Mouse (Mus musculus) spleen, adult 2 months (tissue): ENCODE measurements around the gene Aqp11. TPM values are rescaled to one million over a fixed set of nuclear protein-coding genes. Genes with fewer than 3 reads are reported as not detected.
A peak's percentile ranks its signal among the peaks of the same experiment; 100 is the strongest.

Source experiments
- DNase-seq, 2 experiments: peaks; one replicate each; pipeline versions ENCODE4 v3.0.0 to v3.0.0-alpha.2; 2012 to 2021; ENCODE audit warnings: low spot score in 2 of 2, low read depth in 1 of 2
- H3K27ac ChIP-seq: fragments of 200-500 bp; 2 replicates; pipeline ENCODE4 v1.5.1; 2012; ENCODE audit warnings: low read length, inconsistent platforms; ENCODE audit not compliant: insufficient read depth
- H3K27me3 ChIP-seq: fragments of 200-500 bp; 2 replicates; pipeline ENCODE4 v1.6.1; 2012; ENCODE audit warnings: mild to moderate bottlenecking, moderate library complexity, low read length, inconsistent platforms; ENCODE audit not compliant: control insufficient read depth, insufficient read depth
- H3K36me3 ChIP-seq: fragments of 200-500 bp; 2 replicates; pipeline ENCODE4 v1.6.1; 2012; ENCODE audit warnings: mild to moderate bottlenecking, low read length, inconsistent platforms; ENCODE audit not compliant: control insufficient read depth, insufficient read depth
- H3K4me1 ChIP-seq: fragments of 200-500 bp; 2 replicates; pipeline ENCODE4 v1.6.1; 2011; ENCODE audit warnings: inconsistent platforms; ENCODE audit not compliant: control insufficient read depth, insufficient read depth, insufficient read length
- H3K4me3 ChIP-seq: fragments of 200-500 bp; 2 replicates; pipeline ENCODE4 v1.5.1; 2011; ENCODE audit warnings: mild to moderate bottlenecking, inconsistent platforms; ENCODE audit not compliant: insufficient read depth, insufficient read length; ENCODE audit errors: extremely low read depth
- CTCF ChIP-seq: fragments of 200-500 bp; IDR thresholded peaks from 2 replicates; pipeline ENCODE4 v1.5.1; 2011; ENCODE audit warnings: mild to moderate bottlenecking, inconsistent platforms; ENCODE audit not compliant: insufficient read depth, insufficient read length, insufficient replicate concordance; ENCODE audit errors: extremely low read depth
- POLR2A ChIP-seq: fragments of 200-500 bp; IDR thresholded peaks from 2 replicates; pipeline ENCODE4 v1.6.1; 2011; ENCODE audit warnings: low read depth, low read length, inconsistent platforms
- WGBS: fragments of 180-500 bp; shearing (Covaris S2); methylation state at CpG from one replicate; pipeline ENCODE4 v1.1.7; 2018; 5-methylcytosine and 5-hydroxymethylcytosine counted together
- polyA plus RNA-seq: library from polyadenylated mRNA; depleted of rRNA; stranded (reverse); fragments of >200 nt; gene quantifications from 2 replicates; pipeline ENCODE4 v1.2.3, GENCODE M21; 2012; rRNA removed

Gene Aqp11
- polyA plus RNA-seq: 0.78 and 1.2 TPM in 2 replicates

DNA sequence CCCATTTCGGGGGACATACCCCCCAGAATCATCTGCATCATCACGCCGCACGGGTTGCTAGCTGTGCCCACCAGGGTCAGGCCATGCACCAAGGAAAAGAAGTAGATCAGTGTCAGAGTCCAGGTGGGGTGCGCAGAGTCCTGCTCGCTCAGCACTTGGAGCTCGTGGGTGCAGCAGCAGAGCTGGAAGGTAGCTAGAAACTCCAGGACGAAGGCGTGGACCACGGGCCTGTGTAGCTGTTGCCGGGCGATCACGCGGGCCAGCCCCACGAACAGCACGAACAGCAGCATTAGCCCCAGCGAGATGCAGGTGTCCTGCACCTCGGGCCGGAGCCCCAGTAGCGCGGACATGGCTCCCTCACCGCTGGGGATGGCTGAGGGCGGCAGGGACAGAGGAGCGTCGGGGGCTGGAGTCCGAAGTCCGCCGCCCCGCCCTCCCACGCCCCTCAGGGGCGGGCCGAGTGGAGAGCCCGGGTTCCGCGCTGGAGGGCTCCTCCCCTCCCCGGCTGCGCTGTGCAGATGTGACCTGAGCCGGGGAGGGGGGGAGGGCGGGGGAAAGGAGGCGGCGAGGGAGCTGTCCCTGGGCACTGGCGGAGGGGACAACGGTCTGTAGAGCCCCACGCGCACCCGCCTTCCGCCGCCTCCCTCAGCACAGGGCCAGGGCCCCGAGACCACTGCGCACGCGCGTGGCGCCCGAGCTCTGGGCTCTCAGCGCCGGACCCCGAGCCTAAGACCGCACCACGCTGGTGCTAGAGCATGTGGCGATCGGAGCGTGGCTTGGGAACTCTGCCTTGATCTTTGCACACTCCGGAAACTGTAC lies at the start of gene Aqp11:
TSS of gene Aqp11 (minus strand) at position 652 of the 819 bp plus-strand sequence.
- TF ChIP-seq POLR2A: no peak
- TF ChIP-seq CTCF: no peak
- Histone ChIP-seq H3K36me3 (no peaks in the 10 kb centered on the region), H3K4me3 (peak within 1 kb of the TSS; percentile 75), H3K4me1 (no peaks in the 10 kb centered on the region), H3K27ac (no peak within 1 kb of the TSS), H3K27me3 (0 out of 2 replicates have a peak, but pooled peaks cover 3% of the 10 kb centered on the region)
- WGBS: under 1% methylated on average over 51 of the region's 64 CpGs
- DNase-seq: peak; percentile 26 to 71

DNA sequence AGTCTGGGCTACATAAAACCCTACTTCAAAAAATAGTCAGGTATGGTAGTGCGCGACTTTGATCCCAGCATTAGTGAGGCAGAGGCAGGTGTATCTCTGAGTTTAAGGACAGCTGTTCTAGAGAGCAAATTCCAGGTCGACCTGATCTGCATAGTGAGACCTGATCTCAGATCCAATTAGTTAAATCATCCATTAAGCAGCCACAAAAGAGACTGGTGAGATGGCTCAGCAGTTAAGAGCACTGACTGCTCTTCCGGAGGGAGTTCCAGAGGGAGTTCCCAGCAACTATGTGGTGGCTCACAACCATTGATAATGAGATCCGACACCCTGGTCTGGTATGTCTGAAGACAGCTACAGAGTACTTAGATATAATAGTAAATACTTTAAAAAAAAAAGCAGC lies 45.4 kb upstream of the Aqp11 start:
- peaks cover 4% of the 10 kb centered on the region for H3K27me3 ChIP-seq
- DNase-seq: no peak
- TF ChIP-seq POLR2A (no peak), CTCF (no peak)
- no peak overlapping the region for H3K27ac ChIP-seq
- 74% methylated on average over 5 of the region's 5 CpGs for WGBS
- H3K4me3 ChIP-seq: no peak overlapping the region
- peaks cover 5% of the 10 kb centered on the region; the same call in 1 of the 2 replicates for H3K4me1 ChIP-seq
- H3K36me3 ChIP-seq: no peaks in the 10 kb centered on the region

DNA sequence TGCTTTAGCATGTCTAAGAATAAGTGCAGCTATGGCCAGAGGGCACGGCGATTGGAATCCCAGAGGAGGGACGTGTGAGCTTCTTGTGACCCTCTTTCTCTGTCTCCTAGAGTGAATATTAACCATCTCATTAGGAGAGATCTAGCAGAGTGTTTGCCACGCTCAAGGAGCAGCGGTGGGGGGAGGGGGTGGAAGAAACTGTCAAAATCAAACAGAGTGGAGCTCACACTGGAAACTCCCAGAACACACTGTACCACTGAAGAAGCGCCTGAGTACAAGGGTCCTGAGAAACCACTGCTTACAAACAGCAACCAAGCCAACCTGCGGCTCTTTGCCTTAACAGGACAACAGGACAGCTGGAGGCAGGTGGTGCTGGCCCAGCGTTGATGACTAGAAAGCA lies 43.4 kb upstream of the Aqp11 start:
- 85% methylated on average over 8 of the region's 8 CpGs for WGBS
- Histone ChIP-seq H3K36me3 (no peaks in the 10 kb centered on the region), H3K27ac (no peak overlapping the region), H3K4me1 (no peaks in the 10 kb centered on the region), H3K4me3 (no peak overlapping the region), H3K27me3 (no peaks in the 10 kb centered on the region; the same call in 1 of the 2 replicates)
- TF ChIP-seq CTCF (no peak), POLR2A (no peak)
- DNase-seq: no peak

DNA sequence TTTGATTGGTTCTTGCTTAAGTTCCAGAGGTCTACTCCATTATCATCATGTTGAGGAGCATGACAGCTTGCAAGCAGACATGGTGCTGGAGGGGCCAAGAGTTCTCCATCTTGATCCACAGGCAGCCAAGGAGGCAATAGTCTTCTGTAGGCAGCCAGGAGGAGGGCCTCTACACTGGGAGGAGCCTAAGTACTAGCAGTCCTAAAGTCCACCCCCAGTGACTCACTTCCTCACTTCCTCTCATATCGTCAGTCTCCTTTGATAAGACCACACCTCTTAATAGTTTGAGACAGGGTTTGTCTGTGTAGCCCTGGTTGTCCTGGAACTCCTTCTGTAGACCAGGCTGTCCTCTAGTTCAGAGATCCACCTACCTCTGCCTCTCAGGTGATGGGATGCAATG lies 42.7 kb upstream of the Aqp11 start:
- TF ChIP-seq POLR2A: no peak
- TF ChIP-seq CTCF: no peak
- 25% methylated on average over 1 of the region's 1 CpGs for WGBS
- DNase-seq: no peak
- Histone ChIP-seq H3K27me3 (no peaks in the 10 kb centered on the region; the same call in 1 of the 2 replicates), H3K27ac (no peak overlapping the region), H3K36me3 (no peaks in the 10 kb centered on the region), H3K4me1 (no peaks in the 10 kb centered on the region), H3K4me3 (no peak overlapping the region)

DNA sequence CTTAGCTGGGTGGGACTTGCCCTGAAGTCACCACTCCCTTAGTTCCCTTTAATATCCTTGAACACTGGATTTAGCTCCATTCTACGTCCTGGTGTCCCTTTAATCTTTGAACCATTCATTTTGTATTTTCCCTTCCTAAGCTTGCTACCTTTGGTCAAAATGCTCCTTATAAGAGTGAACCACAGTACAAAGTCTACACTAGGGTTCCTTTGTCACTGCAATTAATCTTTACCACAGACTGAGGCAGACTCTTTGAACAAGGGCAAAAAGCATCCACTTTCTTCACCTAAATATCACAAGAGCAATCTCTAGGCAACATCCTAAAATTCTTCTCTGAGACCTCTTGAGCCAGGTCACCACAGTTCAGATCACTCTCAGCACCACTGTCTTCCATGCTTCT lies 42.1 kb upstream of the Aqp11 start:
- DNase-seq: no peak
- H3K27ac ChIP-seq: no peak overlapping the region
- 89% methylated on average over 1 of the region's 1 CpGs for WGBS
- no peaks in the 10 kb centered on the region for H3K27me3 ChIP-seq
- H3K4me3 ChIP-seq: no peak overlapping the region
- TF ChIP-seq POLR2A (no peak), CTCF (no peak)
- H3K36me3 ChIP-seq: no peaks in the 10 kb centered on the region
- H3K4me1 ChIP-seq: no peaks in the 10 kb centered on the region

DNA sequence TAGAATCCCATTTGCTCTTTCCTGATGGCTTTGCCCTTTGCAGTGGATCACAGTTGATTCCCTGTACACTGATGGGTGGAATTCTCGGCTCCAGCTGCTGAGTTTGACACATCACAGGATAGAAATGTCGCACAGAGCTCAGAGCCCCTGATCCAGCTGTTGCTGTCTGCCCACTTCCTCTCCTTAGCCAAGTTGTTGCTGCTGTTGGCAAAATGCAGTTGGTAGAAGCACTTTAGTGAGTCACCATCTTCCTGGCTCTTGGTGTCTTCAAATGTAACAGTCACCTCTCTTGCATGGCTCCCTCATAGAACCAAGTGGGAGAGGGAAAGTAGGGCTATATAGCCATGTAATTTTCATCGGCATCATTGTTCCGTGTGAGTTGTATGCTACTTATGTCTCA lies 39.1 kb upstream of the Aqp11 start:
- Histone ChIP-seq H3K27ac (no peak overlapping the region), H3K27me3 (no peaks in the 10 kb centered on the region), H3K36me3 (no peaks in the 10 kb centered on the region), H3K4me1 (no peaks in the 10 kb centered on the region), H3K4me3 (no peak overlapping the region)
- WGBS: 61% methylated on average over 4 of the region's 4 CpGs
- no peak for TF ChIP-seq CTCF
- TF ChIP-seq POLR2A: no peak
- no peak for DNase-seq

DNA sequence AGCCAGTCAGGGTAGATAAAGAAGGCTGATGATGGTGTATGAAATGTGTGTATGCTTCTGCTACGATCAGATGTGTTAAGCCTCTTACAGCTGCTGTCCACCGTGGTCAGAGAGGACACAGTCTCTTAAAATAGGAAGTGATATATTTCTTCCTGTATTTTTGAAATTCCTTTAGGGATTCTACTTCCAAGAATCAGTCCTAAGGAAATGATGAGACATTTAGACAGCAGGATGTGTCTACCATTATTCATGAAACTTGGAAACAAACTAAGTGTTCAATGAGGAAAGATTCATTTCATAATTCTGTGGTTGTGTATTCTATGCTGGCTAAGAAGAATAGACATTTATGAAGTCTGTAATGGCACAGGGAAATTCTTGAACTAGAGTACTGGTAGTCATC lies 37.8 kb upstream of the Aqp11 start:
- no peak for DNase-seq
- Histone ChIP-seq H3K27ac (no peak overlapping the region), H3K27me3 (no peaks in the 10 kb centered on the region), H3K36me3 (no peaks in the 10 kb centered on the region), H3K4me1 (no peaks in the 10 kb centered on the region), H3K4me3 (no peak overlapping the region)
- 58% methylated on average over 2 of the region's 2 CpGs for WGBS
- no peak for TF ChIP-seq POLR2A
- TF ChIP-seq CTCF: no peak
